Mouse (Mus musculus) testis, adult 2 months (tissue): ENCODE measurements at regions not wholly inside any gene's neighbourhood (a gene's known extent, or its start where the extent isn't known, plus 50 kb on each side); places are given as distances from the start of the nearest gene placed in this dataset.

ENCODE experiments used
- CTCF ChIP-seq: fragments of 200-500 bp; IDR thresholded peaks from 2 replicates; pipeline ENCODE4 v1.5.1; 2012; ENCODE audit warnings: low read depth, mild to moderate bottlenecking, inconsistent platforms, low read length, moderate library complexity; ENCODE audit not compliant: control insufficient read depth, insufficient read depth, insufficient replicate concordance
- POLR2A ChIP-seq: fragments of 200-500 bp; IDR thresholded peaks from 2 replicates; pipeline ENCODE4 v1.6.1; 2012; ENCODE audit warnings: low read depth, mild to moderate bottlenecking, inconsistent platforms, low read length, moderate library complexity; ENCODE audit not compliant: control insufficient read depth

DNA sequence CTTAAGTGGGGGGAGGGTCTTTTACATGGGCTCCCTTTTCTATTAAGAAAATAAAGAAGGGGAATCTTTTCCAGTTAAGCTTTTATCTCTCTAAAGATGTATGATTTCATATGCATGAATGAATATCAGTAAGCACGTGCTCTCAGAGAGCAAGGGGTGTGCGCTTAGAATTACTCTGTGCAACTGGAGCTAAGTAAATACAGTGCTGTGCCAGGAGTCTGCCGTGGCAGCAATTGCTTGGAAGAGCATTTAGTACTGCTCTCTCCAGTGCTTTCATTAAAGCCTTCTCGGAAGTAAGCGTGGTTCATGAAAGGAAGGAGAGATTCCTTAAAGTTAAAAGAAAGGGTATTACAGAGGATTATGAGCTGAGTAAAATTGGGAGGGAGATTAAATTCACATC is 54.5 kb upstream of the Creb5 start:
- TF ChIP-seq CTCF (no peak), POLR2A (no peak)
